Mouse (Mus musculus) midbrain, embryonic 14.5 days (tissue): ENCODE results near the gene 2410004B18Rik. TPM values are rescaled to one million over a fixed set of nuclear protein-coding genes. Genes with fewer than 3 reads are reported as not detected.

Source experiments
- ATAC-seq: fragments of 200-750 bp; cut with Nextera tagmentation; 2 replicates; pipeline ENCODE4 v1.8.0; 2017; ENCODE audit warnings: moderate number of reproducible peaks, moderate library complexity; ENCODE audit not compliant: low FRiP score, low TSS enrichment
- DNase-seq: peaks from one replicate; pipeline ENCODE4 v3.0.0-alpha.2; 2015
- H3K27ac ChIP-seq: fragments of 300-500 bp; sonication (generic); replicated peaks from 2 replicates; pipeline ENCODE4 v1.5.1; 2014; ENCODE audit warnings: mild to moderate bottlenecking, low read depth, low read length, moderate library complexity
- H3K27me3 ChIP-seq: fragments of 300-500 bp; sonication (generic); 2 replicates; pipeline ENCODE4 v1.6.1; 2014; ENCODE audit warnings: low read length, control low read depth, mixed read lengths; ENCODE audit not compliant: control insufficient read depth, insufficient read depth
- H3K36me3 ChIP-seq: fragments of 300-500 bp; sonication (generic); 2 replicates; pipeline ENCODE4 v1.6.1; 2014; ENCODE audit warnings: low read length, control low read depth; ENCODE audit not compliant: control insufficient read depth, insufficient read depth
- H3K4me1 ChIP-seq: fragments of 300-500 bp; sonication (generic); 2 replicates; pipeline ENCODE4 v1.6.1; 2014; ENCODE audit warnings: mild to moderate bottlenecking, antibody characterized with exemption, low read length, control low read depth; ENCODE audit not compliant: control insufficient read depth, insufficient read depth
- H3K4me2 ChIP-seq: fragments of 300-500 bp; sonication (generic); 2 replicates; pipeline ENCODE4 v1.6.1; 2014; ENCODE audit warnings: mild to moderate bottlenecking, low read length, moderate library complexity
- H3K4me3 ChIP-seq: fragments of 300-500 bp; sonication (generic); replicated peaks from 2 replicates; pipeline ENCODE4 v1.5.1; 2014; ENCODE audit warnings: low read depth, low read length
- H3K9ac ChIP-seq: fragments of 300-500 bp; sonication (generic); replicated peaks from 2 replicates; pipeline ENCODE4 v1.6.1; 2014; ENCODE audit warnings: mild to moderate bottlenecking, low read length, moderate library complexity
- H3K9me3 ChIP-seq: fragments of 300-500 bp; sonication (generic); 2 replicates; pipeline ENCODE4 v1.6.1; 2016; ENCODE audit warnings: low read length, control low read depth, mixed read lengths; ENCODE audit not compliant: control insufficient read depth
- WGBS: fragments of 180-500 bp; shearing (Covaris S2); extraction: QIAGEN DNeasy Blood & Tissue Kit; methylation state at CpG from one replicate; pipeline ENCODE4 v1.1.7; 2014; 5-methylcytosine and 5-hydroxymethylcytosine counted together
- polyA plus RNA-seq: library from polyadenylated mRNA; unstranded; fragments of >200 nt; fragmentation: Nextera tagmentation; extraction: Ambion mirVana; gene quantifications from 2 replicates; pipeline ENCODE4 v1.2.1, GENCODE M21; 2014

The 2410004B18Rik gene
- polyA plus RNA-seq, 1 experiment from 2014 or later: 76.6 TPM

DNA sequence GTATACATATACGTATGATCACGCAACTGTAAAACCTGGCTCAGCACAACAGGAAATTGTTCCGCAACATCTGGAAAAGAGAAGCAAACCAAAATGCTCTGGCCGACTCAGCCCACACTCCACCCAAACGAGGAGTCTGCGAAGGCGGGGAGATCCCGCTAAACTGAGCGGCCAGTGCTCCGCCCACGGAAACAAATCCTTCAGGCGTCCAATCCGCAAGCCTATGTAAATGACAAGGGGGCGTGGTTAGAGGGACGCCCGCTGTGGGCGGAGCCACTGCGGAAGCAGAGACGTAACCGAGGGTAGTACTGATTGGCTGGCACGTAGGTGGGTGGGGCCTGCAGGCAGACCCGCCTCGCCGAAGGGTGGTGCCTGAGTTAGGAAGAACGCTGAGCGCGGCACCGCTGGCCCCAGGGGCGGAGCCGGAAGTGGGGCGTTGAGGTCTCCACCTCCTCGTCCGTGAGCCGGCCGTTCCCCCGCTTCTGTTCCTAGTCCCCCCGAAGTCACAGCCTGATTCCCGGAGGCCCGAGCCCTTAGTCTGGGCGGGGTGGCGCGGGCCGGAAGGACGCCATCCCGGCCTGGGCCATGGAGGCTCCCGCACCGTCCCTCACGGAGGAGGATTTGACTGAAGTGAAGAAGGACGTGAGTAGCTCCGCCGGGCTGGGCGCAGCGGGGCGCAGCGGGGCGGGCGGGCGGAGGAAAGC, 13.8 kb upstream of the 2410004B18Rik start:
- H3K4me3 ChIP-seq: peak overlapping the region; percentile 80
- peak overlapping the region; percentile 89 for H3K27ac ChIP-seq
- no peaks in the 10 kb centered on the region for H3K27me3 ChIP-seq
- no peaks in the 10 kb centered on the region for H3K9me3 ChIP-seq
- peak; percentile 100 for ATAC-seq
- H3K4me2 ChIP-seq: peak overlapping the region; percentile 78
- WGBS: under 1% methylated on average over 58 of the region's 58 CpGs
- peaks cover 14% of the 10 kb centered on the region for H3K4me1 ChIP-seq
- peak; percentile 100 for DNase-seq
- peak overlapping the region; percentile 84 for H3K9ac ChIP-seq
- H3K36me3 ChIP-seq: 0 out of 2 replicates have a peak, but pooled peaks cover 8% of the 10 kb centered on the region

GRCm38 (mm10) chr3:145924649-145925337, 13.0 kb upstream of the 2410004B18Rik start:
- DNase-seq (peak; percentile 62), ATAC-seq (peak; percentile 7; the same call in 1 of the 2 replicates)
- no peaks in the 10 kb centered on the region for H3K9me3 ChIP-seq
- H3K4me1 ChIP-seq: peaks cover 16% of the 10 kb centered on the region
- H3K4me2 ChIP-seq: peak overlapping the region; percentile 78
- H3K36me3 ChIP-seq: 0 out of 2 replicates have a peak, but pooled peaks cover 8% of the 10 kb centered on the region
- 6% methylated on average over 39 of the region's 39 CpGs for WGBS
- peak overlapping the region; percentile 80 for H3K4me3 ChIP-seq
- H3K9ac ChIP-seq: peak overlapping the region; percentile 84
- H3K27ac ChIP-seq: peak overlapping the region; percentile 89
- H3K27me3 ChIP-seq: no peaks in the 10 kb centered on the region

- Histone ChIP-seq H3K4me3 (peak overlapping the region; percentile 80; the same call in 1 of the 2 replicates), H3K27me3 (no peaks in the 10 kb centered on the region), H3K27ac (no peak overlapping the region), H3K4me1 (peaks cover 16% of the 10 kb centered on the region), H3K9ac (no peak overlapping the region), H3K36me3 (0 out of 2 replicates have a peak, but pooled peaks cover 8% of the 10 kb centered on the region), H3K9me3 (no peaks in the 10 kb centered on the region), H3K4me2 (peak overlapping the region; percentile 78)
- ATAC-seq (no peak), DNase-seq (no peak)
- 75% methylated on average over 5 of the region's 5 CpGs for WGBS
Observed at GRCm38 (mm10) chr3:145925506-145925905, 12.3 kb upstream of the 2410004B18Rik start.

DNA sequence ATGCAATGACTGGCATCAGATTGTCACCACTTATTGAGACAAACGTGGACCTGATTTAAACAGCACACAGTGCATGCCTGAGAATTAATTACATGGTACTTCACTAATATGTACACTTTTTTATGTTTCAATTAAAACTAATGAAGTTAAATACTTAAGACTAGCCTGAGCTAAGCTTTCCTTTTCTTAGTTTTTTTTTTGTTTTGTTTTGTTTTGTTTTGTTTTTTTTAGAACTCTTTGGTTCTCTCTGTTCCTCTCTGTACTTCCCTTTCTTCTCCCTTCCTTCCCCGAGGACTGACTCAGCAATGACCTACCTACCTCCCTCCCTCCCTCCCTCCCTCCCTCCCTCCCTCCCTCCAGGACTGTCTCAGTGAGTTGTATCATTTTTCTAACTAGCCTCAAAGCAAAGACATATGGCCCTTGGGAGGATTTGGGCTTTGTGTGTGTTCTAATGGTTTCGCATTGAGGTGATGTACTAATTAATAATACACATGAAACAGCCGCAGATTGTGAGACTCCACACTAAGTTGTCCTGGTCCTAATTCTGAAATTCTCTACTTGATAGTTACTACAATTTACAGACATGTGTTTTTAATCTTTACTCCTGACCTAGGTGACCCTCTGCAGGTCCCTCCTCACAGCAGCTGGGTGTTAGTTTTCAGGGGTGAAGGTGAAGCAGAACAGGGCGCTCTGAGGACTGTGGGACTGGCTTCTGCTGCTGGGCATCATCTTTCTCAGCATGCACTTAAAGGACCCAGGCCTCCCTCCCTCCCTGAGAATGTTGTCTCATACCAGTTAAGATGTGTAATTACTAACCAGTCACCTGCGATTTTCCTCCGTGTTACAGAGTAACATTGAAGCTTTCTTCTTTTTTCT, 8.1 kb upstream of the 2410004B18Rik start:
- H3K9me3 ChIP-seq: no peaks in the 10 kb centered on the region
- peaks cover 35% of the 10 kb centered on the region for H3K36me3 ChIP-seq
- H3K4me3 ChIP-seq: no peak overlapping the region
- H3K4me2 ChIP-seq: no peak overlapping the region
- ATAC-seq (no peak), DNase-seq (no peak)
- H3K27me3 ChIP-seq: no peaks in the 10 kb centered on the region
- no peak overlapping the region for H3K9ac ChIP-seq
- peaks cover 16% of the 10 kb centered on the region for H3K4me1 ChIP-seq
- no peak overlapping the region for H3K27ac ChIP-seq
- WGBS: 66% methylated on average over 7 of the region's 7 CpGs

- DNase-seq (no peak), ATAC-seq (no peak)
- Histone ChIP-seq H3K27me3 (no peaks in the 10 kb centered on the region), H3K4me2 (no peak overlapping the region), H3K36me3 (peaks cover 28% of the 10 kb centered on the region), H3K4me3 (no peak overlapping the region), H3K9me3 (no peaks in the 10 kb centered on the region), H3K4me1 (peaks cover 10% of the 10 kb centered on the region), H3K9ac (no peak overlapping the region), H3K27ac (no peak overlapping the region)
- WGBS: 92% methylated on average over 9 of the region's 9 CpGs
Observed at GRCm38 (mm10) chr3:145933845-145934244, 4.0 kb upstream of the 2410004B18Rik start.

DNA sequence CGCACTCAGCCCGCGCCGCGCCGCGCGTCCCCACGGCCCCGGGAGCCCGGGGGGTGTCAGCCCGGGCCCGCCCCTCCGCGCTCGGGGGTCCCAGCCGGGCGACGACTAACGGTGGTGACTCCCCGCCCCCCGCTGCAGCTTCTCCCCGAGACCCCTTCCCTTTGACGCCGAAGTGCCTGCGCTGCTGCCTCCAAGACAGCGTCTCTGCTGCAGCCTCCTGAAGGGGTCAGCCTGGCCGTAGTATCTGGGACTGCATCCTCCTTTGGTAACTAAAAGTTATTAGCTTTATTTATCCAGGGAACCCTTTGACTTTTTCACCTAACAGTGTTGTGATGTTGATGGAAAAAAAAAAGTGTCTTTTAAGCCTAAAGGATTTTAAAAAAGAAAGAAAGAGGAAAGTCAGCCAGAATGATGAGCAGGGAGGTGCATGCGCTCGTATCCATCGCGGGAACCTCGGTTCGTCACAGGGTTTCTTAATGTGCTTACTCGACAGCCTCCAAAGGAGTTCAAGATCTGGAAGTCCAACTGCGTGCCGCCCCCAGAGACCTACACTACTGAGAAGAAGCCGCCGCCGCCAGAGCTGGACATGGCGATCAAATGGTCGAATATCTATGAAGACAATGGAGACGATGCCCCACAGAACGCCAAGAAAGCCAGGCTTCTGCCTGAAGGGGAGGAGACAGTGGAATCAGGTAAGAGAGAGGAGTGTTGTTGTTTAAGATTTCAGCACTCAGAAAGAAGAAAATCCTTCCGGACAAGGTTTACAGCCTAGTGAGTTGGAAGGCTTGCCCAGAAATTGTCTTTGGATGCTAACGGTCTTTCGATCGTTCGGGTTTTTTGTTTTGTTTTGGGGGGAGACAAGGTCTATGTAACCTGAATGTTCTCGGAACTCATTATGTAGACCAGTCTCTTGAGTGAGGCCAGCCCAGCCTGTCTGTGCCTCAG, 863 bp downstream of the 2410004B18Rik start:
- H3K4me2 ChIP-seq: peak overlapping the region; percentile 80
- H3K4me3 ChIP-seq: peak overlapping the region; percentile 94
- WGBS: 19% methylated on average over 50 of the region's 50 CpGs
- H3K27me3 ChIP-seq: no peaks in the 10 kb centered on the region
- H3K9me3 ChIP-seq: no peaks in the 10 kb centered on the region
- H3K9ac ChIP-seq: peak overlapping the region; percentile 87
- peak; percentile 55 for DNase-seq
- H3K36me3 ChIP-seq: peaks cover 38% of the 10 kb centered on the region
- ATAC-seq: peak; percentile 19
- peaks cover 21% of the 10 kb centered on the region for H3K4me1 ChIP-seq
- H3K27ac ChIP-seq: peak overlapping the region; percentile 77; the same call in 1 of the 2 replicates

DNA sequence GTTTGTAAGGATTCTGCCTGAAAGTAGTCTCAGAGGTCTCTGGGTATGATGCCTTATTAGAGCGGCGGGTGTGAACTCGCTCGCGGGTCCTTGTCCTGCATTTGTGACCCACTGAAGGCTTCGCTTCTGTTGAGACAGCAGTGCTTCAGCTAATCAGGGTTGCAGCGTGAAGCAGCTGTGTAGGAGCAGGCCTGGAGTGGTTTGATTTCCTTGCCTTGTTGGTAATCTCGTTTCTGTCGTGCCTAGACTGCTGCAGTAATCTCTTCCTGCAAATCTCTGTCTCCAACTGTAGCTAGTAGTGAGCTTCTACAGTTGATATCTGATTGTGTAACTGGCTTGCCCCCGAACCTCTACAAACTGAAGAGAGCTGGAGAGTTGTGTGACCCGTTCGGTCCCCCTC, 1.6 kb downstream of the 2410004B18Rik start:
- peaks cover 21% of the 10 kb centered on the region for H3K4me1 ChIP-seq
- peak overlapping the region; percentile 80 for H3K4me2 ChIP-seq
- H3K27ac ChIP-seq: no peak overlapping the region
- H3K36me3 ChIP-seq: peaks cover 42% of the 10 kb centered on the region
- WGBS: 85% methylated on average over 12 of the region's 12 CpGs
- H3K27me3 ChIP-seq: no peaks in the 10 kb centered on the region
- H3K9ac ChIP-seq: peak overlapping the region; percentile 31; the same call in 1 of the 2 replicates
- DNase-seq (no peak), ATAC-seq (no peak)
- H3K4me3 ChIP-seq: peak overlapping the region; percentile 94
- H3K9me3 ChIP-seq: no peaks in the 10 kb centered on the region
